Mouse (Mus musculus) heart, postnatal 0 days (tissue): ENCODE data around the gene Cadps.

ENCODE experiments used
- CTCF ChIP-seq: IDR thresholded peaks from 2 replicates; pipeline ENCODE4 v1.5.1; 2016; ENCODE audit warnings: antibody characterized with exemption, control low read depth, low read depth
- EP300 ChIP-seq: IDR thresholded peaks from 2 replicates; pipeline ENCODE4 v1.6.1; 2016; ENCODE audit warnings: antibody characterized with exemption, low read depth

DNA sequence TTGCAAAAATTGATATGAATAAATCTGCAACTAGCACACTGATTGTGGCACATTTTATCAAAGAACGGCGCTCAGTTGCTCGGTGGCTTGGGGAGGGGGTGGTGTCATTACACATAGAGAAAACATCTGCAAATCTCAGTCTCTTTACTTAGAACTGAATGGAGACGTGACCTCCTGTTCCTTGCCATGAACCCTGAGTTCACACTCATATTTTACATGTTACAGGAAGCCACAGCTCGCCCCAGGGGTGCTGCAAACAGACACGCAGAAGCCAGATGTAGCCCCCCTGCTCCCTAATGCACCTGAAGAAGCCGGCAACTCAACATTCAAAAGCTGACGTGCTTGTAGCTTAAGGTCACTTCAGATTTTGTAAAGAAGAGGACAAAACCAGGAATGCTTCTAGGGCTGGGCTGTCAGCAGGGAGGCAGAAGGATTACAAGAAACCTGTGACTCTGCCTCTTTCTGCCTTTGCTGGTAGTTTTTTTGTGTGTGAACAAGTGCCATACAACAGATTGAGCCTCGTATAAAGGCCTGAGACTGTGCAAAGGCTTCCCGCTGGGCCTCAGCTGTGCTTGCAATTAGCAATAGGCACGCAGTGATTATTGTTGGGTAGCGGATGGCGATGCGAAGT lies 434.0 kb downstream of the Cadps start:
- TF ChIP-seq CTCF, result no peak
- no peak for TF ChIP-seq EP300
